Mouse (Mus musculus): ENCODE results near the gene Ankrd65. TPM values are rescaled to one million over a fixed set of nuclear protein-coding genes. Genes with fewer than 3 reads are reported as not detected.

Ankrd65 gene
- total and polyA plus RNA-seq, 3 experiments = 0.12 TPM; not detected in 2

DNA sequence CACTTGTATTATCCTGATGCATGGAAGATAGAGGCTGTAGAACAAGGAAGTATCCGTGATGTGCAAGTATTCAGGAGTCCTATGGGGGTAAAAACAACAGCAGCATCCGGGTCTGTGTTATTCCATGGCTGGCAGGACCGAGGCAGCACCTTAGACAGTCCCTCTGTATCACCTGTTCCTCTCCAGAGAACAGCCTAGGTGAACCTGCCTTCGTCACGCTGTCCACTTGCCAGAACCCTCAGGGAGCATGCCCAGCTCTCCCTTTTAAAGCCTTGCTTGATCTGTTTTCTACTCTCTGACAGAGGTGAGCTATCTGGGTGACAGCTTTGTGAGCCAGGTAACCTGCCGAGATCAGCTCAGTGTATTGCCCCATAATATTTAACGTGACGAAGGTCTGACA is 45.8 kb upstream of the Ankrd65 start:
- Histone ChIP-seq H3K27ac (ENCODE audit: control insufficient read depth, low read depth, low read length) (no peak overlapping the region), H3K36me3 (ENCODE audit: control insufficient read depth in 1 of 2, insufficient read depth in 2 of 2, low read length in 2 of 2) (peaks cover 0 to 24% of the 10 kb centered on the region in 2 experiments; a peak in 2 of 4 replicates), H3K9me3 (replicated peaks; ENCODE audit: insufficient read depth, low read length) (no peaks in the 10 kb centered on the region), H3K4me3 (ENCODE audit: control insufficient read depth in 1 of 2, insufficient read depth in 1 of 2, low read depth in 2 of 2, low read length in 2 of 2) (no peak overlapping the region), H3K79me2 (ENCODE audit: control insufficient read depth, insufficient read depth, low read length, poor library complexity) (no peaks in the 10 kb centered on the region), H3K9ac (ENCODE audit: control insufficient read depth, low read depth, low read length, poor library complexity, severe bottlenecking) (no peak overlapping the region), H3K4me1 (ENCODE audit: control insufficient read depth in 1 of 2, insufficient read depth in 2 of 2, low read length in 2 of 2) (no peaks in the 10 kb centered on the region), H3K27me3 (ENCODE audit: control insufficient read depth in 1 of 2, insufficient read depth in 2 of 2, low read length in 2 of 2) (no peaks in the 10 kb centered on the region)
- DNase-seq (ENCODE audit: low read depth, low spot score) = no peak
- TF ChIP-seq NELFE (IDR thresholded peaks at IDR 0.05; ENCODE audit: low read depth, low read length) = no peak
- no peak; a peak in 1 of 4 replicates for TF ChIP-seq POLR2A (IDR thresholded peaks at IDR 0.05; ENCODE audit: control insufficient read depth in 1 of 2, insufficient read depth in 1 of 2, low read depth in 1 of 2, low read length in 2 of 2, poor library complexity in 1 of 2)
- no peak for TF ChIP-seq MXI1 (IDR thresholded peaks at IDR 0.05; ENCODE audit: low read depth, low read length)
- TF ChIP-seq ZKSCAN1 (IDR thresholded peaks at IDR 0.05; ENCODE audit: low read depth, low read length) = no peak
- TF ChIP-seq ZMIZ1 (IDR thresholded peaks at IDR 0.05; ENCODE audit: low read depth, low read length) = no peak
- no peak for TF ChIP-seq JUND (IDR thresholded peaks at IDR 0.05; ENCODE audit: low read depth, low read length)
- no peak for TF ChIP-seq TCF12 (IDR thresholded peaks at IDR 0.05; ENCODE audit: low read depth, low read length)
- TF ChIP-seq SMC3 (IDR thresholded peaks at IDR 0.05; ENCODE audit: low read depth, low read length) = no peak
- TF ChIP-seq SIN3A (IDR thresholded peaks at IDR 0.05; ENCODE audit: low read length) = no peak
- TF ChIP-seq MAX (IDR thresholded peaks at IDR 0.05; ENCODE audit: low read length) = no peak
- TF ChIP-seq MYB (IDR thresholded peaks at IDR 0.05; ENCODE audit: low read depth, low read length) = no peak
- TF ChIP-seq ELF1 (IDR thresholded peaks at IDR 0.05; ENCODE audit: low read depth, low read length) = no peak
- TF ChIP-seq ZC3H11A (IDR thresholded peaks at IDR 0.05; ENCODE audit: low read depth, low read length) = no peak
- TF ChIP-seq HCFC1 (IDR thresholded peaks at IDR 0.05; ENCODE audit: low read depth, low read length) = no peak
- TF ChIP-seq TBP (IDR thresholded peaks at IDR 0.05; ENCODE audit: low read depth, low read length) = no peak
- TF ChIP-seq KAT2A (conservative IDR thresholded peaks at IDR 0.05; ENCODE audit: low read depth, low read length) = no peak
- no peak for TF ChIP-seq GATA1 (IDR thresholded peaks at IDR 0.05; ENCODE audit: low read depth, low read length)
- no peak for TF ChIP-seq ZNF384 (IDR thresholded peaks at IDR 0.05; ENCODE audit: low read depth, low read length)
- no peak for TF ChIP-seq ETS1 (IDR thresholded peaks at IDR 0.05; ENCODE audit: low read depth, low read length)

DNA sequence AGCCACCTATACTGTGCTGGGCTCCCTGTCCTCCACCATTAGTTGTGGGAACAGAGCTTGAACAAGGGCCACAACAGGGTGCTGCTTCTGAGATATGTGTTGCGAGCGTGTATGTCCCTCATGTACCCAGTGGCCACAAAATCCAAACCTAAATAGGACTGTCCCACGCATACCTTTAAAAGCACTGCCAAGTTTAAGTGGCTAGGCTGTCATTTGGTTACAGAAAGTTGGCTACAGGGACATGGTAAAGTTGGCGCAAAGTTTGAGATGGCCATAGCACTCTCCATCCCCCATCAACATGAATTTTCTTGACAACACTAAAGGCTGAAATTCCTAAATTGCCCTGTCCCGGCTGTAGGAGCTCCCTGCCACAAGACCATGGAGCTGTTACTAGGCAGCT is 45.1 kb upstream of the Ankrd65 start:
- H3K4me1 ChIP-seq (ENCODE audit: control insufficient read depth in 1 of 2, insufficient read depth in 2 of 2, low read length in 2 of 2) = no peaks in the 10 kb centered on the region
- H3K27me3 ChIP-seq (ENCODE audit: control insufficient read depth in 1 of 2, insufficient read depth in 2 of 2, low read length in 2 of 2) = no peaks in the 10 kb centered on the region
- no peak for DNase-seq (ENCODE audit: low read depth, low spot score)
- H3K36me3 ChIP-seq (ENCODE audit: control insufficient read depth in 1 of 2, insufficient read depth in 2 of 2, low read length in 2 of 2) = peaks cover 0 to 26% of the 10 kb centered on the region in 2 experiments; a peak in 2 of 4 replicates
- H3K4me3 ChIP-seq (ENCODE audit: control insufficient read depth in 1 of 2, insufficient read depth in 1 of 2, low read depth in 2 of 2, low read length in 2 of 2) = no peak overlapping the region
- no peak for TF ChIP-seq SIN3A (IDR thresholded peaks at IDR 0.05; ENCODE audit: low read length)
- TF ChIP-seq MAFK (IDR thresholded peaks at IDR 0.05; ENCODE audit: borderline replicate concordance, low read depth, low read length) = no peak
- TF ChIP-seq ZC3H11A (IDR thresholded peaks at IDR 0.05; ENCODE audit: low read depth, low read length) = no peak
- TF ChIP-seq TAL1 (IDR thresholded peaks at IDR 0.05; ENCODE audit: low read length) = no peak
- no peak for TF ChIP-seq MAZ (IDR thresholded peaks at IDR 0.05; ENCODE audit: low read depth, low read length)
- TF ChIP-seq MAX (IDR thresholded peaks at IDR 0.05; ENCODE audit: low read length) = no peak
- TF ChIP-seq USF1 (IDR thresholded peaks at IDR 0.05; ENCODE audit: low read depth, low read length) = no peak
- TF ChIP-seq POLR2AphosphoS5 (IDR thresholded peaks at IDR 0.05; ENCODE audit: borderline replicate concordance, low read depth, low read length) = no peak
- no peak for TF ChIP-seq GATA1 (IDR thresholded peaks at IDR 0.05; ENCODE audit: low read depth, low read length)
- TF ChIP-seq TCF12 (IDR thresholded peaks at IDR 0.05; ENCODE audit: low read depth, low read length) = no peak
- TF ChIP-seq RCOR1 (IDR thresholded peaks at IDR 0.05; ENCODE audit: low read depth, low read length) = no peak
- no peak for TF ChIP-seq TBP (IDR thresholded peaks at IDR 0.05; ENCODE audit: low read depth, low read length)
- no peak for TF ChIP-seq RAD21 (IDR thresholded peaks at IDR 0.05; ENCODE audit: low read depth, low read length)
- TF ChIP-seq MXI1 (IDR thresholded peaks at IDR 0.05; ENCODE audit: low read depth, low read length) = no peak
- no peak for TF ChIP-seq ETS1 (IDR thresholded peaks at IDR 0.05; ENCODE audit: low read depth, low read length)
- no peak for TF ChIP-seq UBTF (IDR thresholded peaks at IDR 0.05; ENCODE audit: borderline replicate concordance, insufficient read depth, low read depth, low read length)
- H3K9ac ChIP-seq (ENCODE audit: control insufficient read depth, low read depth, low read length, poor library complexity, severe bottlenecking) = no peak overlapping the region
- 0 out of 2 replicates have a peak, but pooled peaks cover 3% of the 10 kb centered on the region for H3K79me2 ChIP-seq (ENCODE audit: control insufficient read depth, insufficient read depth, low read length, poor library complexity)
- H3K27ac ChIP-seq (ENCODE audit: control insufficient read depth, low read depth, low read length) = no peak overlapping the region
- H3K9me3 ChIP-seq (replicated peaks; ENCODE audit: insufficient read depth, low read length) = no peaks in the 10 kb centered on the region

All from MEL (cell line).